Comparison of ENCODE assay signal across 9 mouse cellular contexts in genomic region chr19:22631316-22631715, GRCm38 (mm10).
DNase-seq lines count a peak whose midpoint lies in the region; ATAC-seq and TF ChIP-seq lines count a peak whose summit lies in the region.
"Had no signal": no experiment of that assay in that cellular context is flagged by ENCODE, and none has a peak within 500 bp of the region (broad histone marks: within the 10 kb centered on the region; RNA-seq: fewer than 3 reads in every experiment).

No protein-coding gene starts in this region.

- H3K27me3 ChIP-seq in MEL (ENCODE audit: control insufficient read depth in 1 of 2, insufficient read depth in 2 of 2, low read length in 2 of 2) = no peaks in the 10 kb centered on the region

- peak; percentile 12 to 18 for DNase-seq in heart, postnatal 36 days
- no peak for DNase-seq in heart, postnatal 25 days (ENCODE audit: low spot score)
- DNase-seq in MEL (ENCODE audit: low read depth, low spot score) (no peak), MN1 (ENCODE audit: low spot score) (no peak)
- peak; percentile 29 to 65 for DNase-seq in kidney, postnatal 36 days
- peak; percentile 3 for DNase-seq in mesoderm, embryonic 11.5 days (ENCODE audit: low read depth, low spot score)

- ATAC-seq in megakaryocyte progenitor cell, adult 5-6 weeks (replicated peaks; ENCODE audit: poor library complexity) = no peak; the same call in 1 of the 2 replicates

- H3K9ac ChIP-seq in MEL (ENCODE audit: control insufficient read depth, low read depth, low read length, poor library complexity, severe bottlenecking) = no peak overlapping the region

- no peaks in the 10 kb centered on the region for H3K79me2 ChIP-seq in MEL (ENCODE audit: control insufficient read depth, insufficient read depth, low read length, poor library complexity)

- H3K4me3 ChIP-seq in MEL (ENCODE audit: control insufficient read depth in 1 of 2, insufficient read depth in 1 of 2, low read depth in 2 of 2, low read length in 2 of 2) = no peak overlapping the region
- no peak overlapping the region for H3K4me3 ChIP-seq in cortical plate, adult 2 months (ENCODE audit: insufficient read depth, low read length)

- no peaks in the 10 kb centered on the region for H3K9me3 ChIP-seq in MEL (replicated peaks; ENCODE audit: insufficient read depth, low read length)

- no peak for TF ChIP-seq EP300 in MEL (IDR thresholded peaks at IDR 0.05; ENCODE audit: low read depth in 1 of 2, low read length in 2 of 2)

- H3K27ac ChIP-seq in MEL (ENCODE audit: control insufficient read depth, low read depth, low read length) = no peak overlapping the region
- no peak overlapping the region for H3K27ac ChIP-seq in cortical plate, adult 2 months (ENCODE audit: insufficient read depth, low read length)
- H3K27ac ChIP-seq: macrophage had no signal

- no peaks in the 10 kb centered on the region for H3K36me3 ChIP-seq in MEL (ENCODE audit: control insufficient read depth in 1 of 2, insufficient read depth in 2 of 2, low read length in 2 of 2)

- intact Hi-C loops in heart, postnatal 36 days (cut with DNase I) = loop anchor here (1.0 to 10.0 kb wide), 3 partner anchors 79 to 294 kb away; no protein-coding TSS in a partner anchor
- intact Hi-C loops in heart, postnatal 25 days (cut with DNase I) = loop anchor here (1.0 to 10.0 kb wide), 2 partner anchors 79 to 253 kb away; no protein-coding TSS in a partner anchor

- no peaks in the 10 kb centered on the region for H3K4me1 ChIP-seq in MEL (ENCODE audit: control insufficient read depth in 1 of 2, insufficient read depth in 2 of 2, low read length in 2 of 2)
- peaks cover 4% of the 10 kb centered on the region; the same call in 1 of the 2 replicates for H3K4me1 ChIP-seq in cortical plate, adult 2 months (ENCODE audit: control insufficient read depth, insufficient read depth, low read length)

- peak; percentile 1 for TF ChIP-seq RAD21 in MEL (IDR thresholded peaks at IDR 0.05; ENCODE audit: low read depth, low read length)

- TF ChIP-seq CTCF in MEL (IDR thresholded peaks at IDR 0.05 in 2 of 3, conservative IDR thresholded peaks at IDR 0.05 in 1 of 3; ENCODE audit: control insufficient read depth in 1 of 3, insufficient read depth in 1 of 3, low read depth in 2 of 3, low read length in 3 of 3, poor library complexity in 1 of 3, severe bottlenecking in 1 of 3) = no peak
- peak; percentile 59 for TF ChIP-seq CTCF in cortical plate, adult 2 months (IDR thresholded peaks at IDR 0.05; ENCODE audit: extremely low read depth, insufficient read depth, low read length)

- no peak for TF ChIP-seq POLR2A in MEL (IDR thresholded peaks at IDR 0.05; ENCODE audit: control insufficient read depth in 1 of 2, insufficient read depth in 1 of 2, low read depth in 1 of 2, low read length in 2 of 2, poor library complexity in 1 of 2)
- TF ChIP-seq POLR2A in cortical plate, adult 2 months (IDR thresholded peaks at IDR 0.05; ENCODE audit: extremely low read depth, insufficient read depth, low read length) = no peak

TF ChIP-seq in MEL, 35 proteins besides CTCF, POLR2A, EP300 and RAD21:
- no peak for TF ChIP-seq NRF1 (IDR thresholded peaks at IDR 0.05; ENCODE audit: insufficient read depth, low read depth, low read length, poor library complexity, severe bottlenecking)
- no peak for TF ChIP-seq CHD2 (IDR thresholded peaks at IDR 0.05; ENCODE audit: low read length)
- no peak for TF ChIP-seq MYB (IDR thresholded peaks at IDR 0.05; ENCODE audit: low read depth, low read length)
- no peak for TF ChIP-seq JUND (IDR thresholded peaks at IDR 0.05; ENCODE audit: low read depth, low read length)
- TF ChIP-seq TAL1 (IDR thresholded peaks at IDR 0.05; ENCODE audit: low read length) = no peak
- no peak for TF ChIP-seq ZMIZ1 (IDR thresholded peaks at IDR 0.05; ENCODE audit: low read depth, low read length)
- no peak for TF ChIP-seq POLR2AphosphoS5 (IDR thresholded peaks at IDR 0.05; ENCODE audit: borderline replicate concordance, low read depth, low read length)
- TF ChIP-seq GATA1 (IDR thresholded peaks at IDR 0.05; ENCODE audit: low read depth, low read length) = no peak
TF ChIP-seq in MEL: peak in this region for 0.

Comparison
In these comparisons a context has a peak if more than half of its experiments do, and no peak if none do; other contexts are left out.
1. DNase-seq: peak in heart, postnatal 36 days (2 of 2), kidney, postnatal 36 days (2 of 2) and mesoderm, embryonic 11.5 days (single experiment); none in heart, postnatal 25 days (single experiment), MEL (single experiment) and MN1 (single experiment).